Mouse (Mus musculus): Measurements from ENCODE around the gene Cst13. TPM values are rescaled to one million over a fixed set of nuclear protein-coding genes. Genes with fewer than 3 reads are reported as not detected.
"Not testable (repeated sequence)": the region's sequence is repeated elsewhere in the genome, so short reads cannot be mapped to it uniquely, and the experiment has no call there.

Gene Cst13
- polyA plus RNA-seq (2016; fragmentation: Nextera tagmentation; extraction: Ambion mirVana), result not detected in 2 replicates

- no peak within 1 kb of the TSS for H3K4me2 ChIP-seq
- H3K4me1 ChIP-seq, result peaks cover 5% of the 10 kb centered on the region; the same call in 1 of the 2 replicates
- H3K4me3 ChIP-seq (replicated peaks), result no peak within 1 kb of the TSS
- no peaks in the 10 kb centered on the region for H3K27me3 ChIP-seq
- H3K9me3 ChIP-seq, result no peaks in the 10 kb centered on the region
- no peak within 1 kb of the TSS for H3K27ac ChIP-seq
- no peaks in the 10 kb centered on the region for H3K36me3 ChIP-seq (replicated peaks)
- no peak for ATAC-seq (ENCODE audit: low FRiP score)
- H3K9ac ChIP-seq, result no peak within 1 kb of the TSS
Observed at GRCm38 (mm10) chr2:148819909-148820308, at the start of gene Cst13. Gene Cst13 (plus strand): TSS chr2:148820081.

GRCm38 (mm10) chr2:148771397-148771796 is 48.5 kb upstream of the Cst13 start, which contains the start of gene Cst11:
Gene Cst11 (minus strand): TSS chr2:148771497.
- not testable (repeated sequence) for H3K4me2 ChIP-seq; H3K4me3 ChIP-seq (replicated peaks); H3K27ac ChIP-seq; H3K4me1 ChIP-seq; H3K27me3 ChIP-seq; ATAC-seq (ENCODE audit: low FRiP score); H3K9ac ChIP-seq; H3K9me3 ChIP-seq; H3K36me3 ChIP-seq (replicated peaks)
- 79% methylated on average over 4 of the region's 4 CpGs for WGBS

GRCm38 (mm10) chr2:148781709-148782108 is 38.2 kb upstream of the Cst13 start, which contains the start of gene 8030411F24Rik:
Gene 8030411F24Rik (plus strand): TSS chr2:148782009.
- Histone ChIP-seq H3K27me3 (no peaks in the 10 kb centered on the region), H3K9ac (no peak within 1 kb of the TSS), H3K36me3 (replicated peaks) (no peaks in the 10 kb centered on the region), H3K4me1 (no peaks in the 10 kb centered on the region), H3K9me3 (no peaks in the 10 kb centered on the region), H3K4me3 (replicated peaks) (no peak within 1 kb of the TSS), H3K4me2 (no peak within 1 kb of the TSS), H3K27ac (no peak within 1 kb of the TSS)
- ATAC-seq (ENCODE audit: low FRiP score), result no peak
- 12% methylated on average over 1 of the region's 1 CpGs for WGBS

- 92% methylated on average over 6 of the region's 6 CpGs for WGBS
- ATAC-seq (ENCODE audit: low FRiP score), result no peak
- H3K9me3 ChIP-seq, result no peaks in the 10 kb centered on the region
- H3K27ac ChIP-seq, result no peak within 1 kb of the TSS
- no peak within 1 kb of the TSS for H3K4me2 ChIP-seq
- H3K27me3 ChIP-seq, result no peaks in the 10 kb centered on the region
- no peaks in the 10 kb centered on the region for H3K4me1 ChIP-seq
- no peak within 1 kb of the TSS for H3K4me3 ChIP-seq (replicated peaks)
- H3K36me3 ChIP-seq (replicated peaks), result no peaks in the 10 kb centered on the region
- H3K9ac ChIP-seq, result no peak within 1 kb of the TSS
Observed at GRCm38 (mm10) chr2:148789142-148789541, 30.7 kb upstream of the Cst13 start, which contains the start of gene Cst12. Gene Cst12 (plus strand): TSS chr2:148789361.

- Histone ChIP-seq H3K9ac (no peak within 1 kb of the TSS), H3K4me1 (no peaks in the 10 kb centered on the region), H3K9me3 (no peaks in the 10 kb centered on the region), H3K27me3 (no peaks in the 10 kb centered on the region), H3K36me3 (replicated peaks) (no peaks in the 10 kb centered on the region), H3K27ac (no peak within 1 kb of the TSS), H3K4me3 (replicated peaks) (no peak within 1 kb of the TSS), H3K4me2 (no peak within 1 kb of the TSS)
- no peak for ATAC-seq (ENCODE audit: low FRiP score)
- WGBS, result 89% methylated on average over 1 of the region's 1 CpGs
Observed at GRCm38 (mm10) chr2:148798485-148798884, 21.4 kb upstream of the Cst13 start, which contains the start of gene Cst8. Gene Cst8 (plus strand): TSS chr2:148798785.

- no peak overlapping the region for H3K9ac ChIP-seq
- H3K27me3 ChIP-seq, result no peaks in the 10 kb centered on the region
- H3K4me2 ChIP-seq, result no peak overlapping the region
- 80% methylated on average over 3 of the region's 3 CpGs for WGBS
- H3K4me1 ChIP-seq, result no peaks in the 10 kb centered on the region
- no peak overlapping the region for H3K27ac ChIP-seq
- H3K9me3 ChIP-seq, result no peaks in the 10 kb centered on the region
- no peak overlapping the region for H3K4me3 ChIP-seq (replicated peaks)
- ATAC-seq (ENCODE audit: low FRiP score), result no peak
- H3K36me3 ChIP-seq (replicated peaks), result no peaks in the 10 kb centered on the region
Observed at GRCm38 (mm10) chr2:148801491-148801921, 18.4 kb upstream of the Cst13 start.

- Histone ChIP-seq H3K4me1 (no peaks in the 10 kb centered on the region), H3K27me3 (no peaks in the 10 kb centered on the region), H3K4me3 (replicated peaks) (no peak overlapping the region), H3K27ac (no peak overlapping the region), H3K9ac (no peak overlapping the region), H3K9me3 (no peaks in the 10 kb centered on the region), H3K36me3 (replicated peaks) (no peaks in the 10 kb centered on the region), H3K4me2 (no peak overlapping the region)
- no peak for ATAC-seq (ENCODE audit: low FRiP score)
- WGBS, result 84% methylated on average over 6 of the region's 6 CpGs
Observed at GRCm38 (mm10) chr2:148806696-148807095, 13.2 kb upstream of the Cst13 start.

GRCm38 (mm10) chr2:148825986-148826385 is 6.1 kb downstream of the Cst13 start:
- H3K9ac ChIP-seq, result no peak overlapping the region
- no peak for ATAC-seq (ENCODE audit: low FRiP score)
- WGBS, result 52% methylated on average over 1 of the region's 1 CpGs

DNA sequence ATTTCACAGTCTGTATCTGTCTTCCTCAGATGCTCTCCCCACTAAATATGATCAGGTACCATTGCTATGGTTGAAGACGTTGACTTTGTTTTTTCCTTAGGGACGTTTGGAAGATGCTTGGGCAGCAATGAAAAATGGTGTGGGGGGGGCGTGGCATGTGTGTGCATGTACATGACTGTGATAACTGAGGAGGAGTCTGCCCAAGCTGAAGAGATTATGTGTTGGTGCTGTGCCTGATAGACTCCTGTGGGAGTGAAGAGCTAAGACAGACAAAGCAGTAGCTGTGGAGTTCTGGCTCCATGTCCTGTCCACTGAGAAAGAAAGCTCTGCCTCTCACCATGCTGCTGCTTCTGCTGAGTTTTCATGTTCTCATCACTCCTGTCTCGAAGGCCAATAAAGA is 15.0 kb downstream of the Cst13 start, which contains the start of gene Cst9:
Gene Cst9 (plus strand): TSS at position 236 of the 400 bp plus-strand sequence.
- no peaks in the 10 kb centered on the region for H3K9me3 ChIP-seq
- no peak within 1 kb of the TSS for H3K4me3 ChIP-seq (replicated peaks)
- WGBS, result 79% methylated on average over 4 of the region's 4 CpGs
- no peak within 1 kb of the TSS for H3K4me2 ChIP-seq
- H3K27ac ChIP-seq, result no peak within 1 kb of the TSS
- H3K9ac ChIP-seq, result no peak within 1 kb of the TSS
- ATAC-seq (ENCODE audit: low FRiP score), result no peak
- H3K4me1 ChIP-seq, result no peaks in the 10 kb centered on the region
- no peaks in the 10 kb centered on the region for H3K36me3 ChIP-seq (replicated peaks)
- no peaks in the 10 kb centered on the region for H3K27me3 ChIP-seq

More at GRCm38 (mm10) chr2:148825986-148826385, 6.1 kb downstream of the Cst13 start:
- no peaks in the 10 kb centered on the region for H3K36me3 ChIP-seq (replicated peaks)
- H3K27ac ChIP-seq, result no peak overlapping the region
- H3K27me3 ChIP-seq, result no peaks in the 10 kb centered on the region
- no peaks in the 10 kb centered on the region for H3K4me1 ChIP-seq
- no peaks in the 10 kb centered on the region for H3K9me3 ChIP-seq
- H3K4me3 ChIP-seq (replicated peaks), result no peak overlapping the region
- no peak overlapping the region for H3K4me2 ChIP-seq

DNA sequence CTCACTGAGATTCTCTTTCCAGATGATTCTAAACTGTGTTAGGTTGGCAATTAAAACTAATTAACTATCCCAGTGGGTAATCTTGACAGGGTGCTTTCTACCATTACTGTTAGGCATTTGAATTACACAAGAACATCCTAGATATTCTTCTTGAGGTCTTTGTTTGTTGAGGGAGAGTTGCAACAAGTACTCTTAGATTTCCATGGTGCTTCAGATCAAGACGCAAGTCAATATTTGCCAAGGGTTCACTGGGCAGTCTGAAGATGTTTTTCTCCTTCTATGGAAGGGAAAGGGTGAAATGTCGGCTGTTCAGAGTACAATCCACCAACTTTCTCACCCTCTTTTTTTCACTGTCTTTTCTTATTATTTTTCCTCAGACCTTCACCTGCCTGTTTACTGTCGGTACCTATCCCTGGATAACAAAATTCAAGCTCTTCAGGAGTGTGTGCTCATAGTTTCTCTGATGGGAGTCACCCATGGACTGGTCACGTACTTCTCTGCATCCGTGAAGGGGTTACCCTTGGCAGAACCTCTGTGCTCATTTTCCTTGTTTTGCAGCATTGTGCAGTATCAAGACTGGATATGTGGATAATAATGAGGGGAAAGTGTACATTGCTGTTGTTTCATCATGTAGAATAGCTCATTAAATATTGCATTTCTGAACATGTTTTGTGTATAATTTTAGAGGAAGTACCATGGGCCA is 18.3 kb downstream of the Cst13 start:
- H3K9me3 ChIP-seq, result no peaks in the 10 kb centered on the region
- WGBS, result 81% methylated on average over 5 of the region's 5 CpGs
- H3K36me3 ChIP-seq (replicated peaks), result no peaks in the 10 kb centered on the region
- no peak for ATAC-seq (ENCODE audit: low FRiP score)
- H3K4me1 ChIP-seq, result no peaks in the 10 kb centered on the region
- no peak overlapping the region for H3K9ac ChIP-seq
- no peak overlapping the region for H3K27ac ChIP-seq
- no peak overlapping the region for H3K4me3 ChIP-seq (replicated peaks)
- no peak overlapping the region for H3K4me2 ChIP-seq
- H3K27me3 ChIP-seq, result no peaks in the 10 kb centered on the region

DNA sequence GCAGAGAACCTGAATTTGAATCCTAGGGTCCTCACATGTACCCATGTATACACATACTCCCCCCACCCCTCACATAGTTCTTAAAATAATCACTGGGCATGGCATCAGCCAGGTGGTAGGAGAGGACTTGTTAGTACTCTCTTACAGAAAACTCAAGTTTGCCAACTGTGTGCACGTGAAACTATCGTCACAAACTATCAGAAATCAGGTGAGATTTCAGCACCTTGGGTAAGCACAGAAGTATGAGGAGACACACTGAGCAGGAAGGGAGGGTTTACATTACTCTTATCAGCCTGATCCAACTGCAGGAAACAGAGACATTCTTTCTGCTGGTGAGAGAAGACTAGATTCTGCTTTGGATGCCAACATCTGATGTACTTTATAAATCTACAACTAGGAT is 19.3 kb downstream of the Cst13 start:
- Histone ChIP-seq H3K9me3 (no peaks in the 10 kb centered on the region), H3K27ac (no peak overlapping the region), H3K27me3 (no peaks in the 10 kb centered on the region), H3K4me1 (no peaks in the 10 kb centered on the region), H3K9ac (no peak overlapping the region), H3K36me3 (replicated peaks) (no peaks in the 10 kb centered on the region), H3K4me2 (no peak overlapping the region), H3K4me3 (replicated peaks) (no peak overlapping the region)
- ATAC-seq (ENCODE audit: low FRiP score), result no peak
- WGBS, result 92% methylated on average over 2 of the region's 2 CpGs

DNA sequence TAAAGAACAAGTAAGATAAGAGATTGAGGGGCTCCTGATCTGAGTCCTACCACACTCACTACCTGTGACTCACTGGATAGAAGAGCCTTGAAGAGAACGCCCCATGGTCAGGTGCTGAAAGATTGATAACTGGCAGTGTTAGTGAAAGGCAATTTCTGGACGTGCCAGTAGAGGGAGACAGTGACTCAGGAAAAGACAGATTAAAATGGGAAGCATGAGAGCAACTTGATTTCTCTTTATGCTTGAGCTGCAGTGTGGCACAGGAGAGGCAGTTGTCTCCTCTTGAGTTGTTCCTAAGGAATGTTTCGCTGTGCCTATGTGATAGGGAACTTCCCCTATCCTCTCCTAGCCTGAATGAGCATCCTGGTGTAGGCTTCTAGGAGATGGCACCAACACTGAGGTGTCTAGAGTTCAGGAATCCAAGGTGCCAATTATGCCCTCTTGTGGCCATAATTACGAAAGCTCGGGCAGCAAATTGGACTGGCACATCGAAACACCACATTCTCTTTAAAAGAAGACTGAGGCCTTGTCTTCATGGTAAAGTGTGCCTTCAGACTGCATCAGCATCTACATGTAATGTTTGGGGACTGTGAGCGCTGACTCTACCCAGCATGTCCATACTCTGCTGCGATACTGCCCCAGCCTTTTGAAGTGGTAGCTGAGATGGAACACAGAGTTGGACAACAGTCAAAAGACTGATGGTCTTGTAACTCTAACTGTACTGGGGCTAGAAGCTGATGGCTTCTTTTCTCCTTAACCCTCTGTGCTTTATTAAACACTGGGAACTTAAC is 31.4 kb downstream of the Cst13 start:
- no peaks in the 10 kb centered on the region for H3K9me3 ChIP-seq
- no peak overlapping the region for H3K9ac ChIP-seq
- 44% methylated on average over 8 of the region's 8 CpGs for WGBS
- no peaks in the 10 kb centered on the region for H3K27me3 ChIP-seq
- H3K4me3 ChIP-seq (replicated peaks), result no peak overlapping the region
- H3K27ac ChIP-seq, result no peak overlapping the region
- ATAC-seq (ENCODE audit: low FRiP score), result peak; percentile 80
- no peaks in the 10 kb centered on the region for H3K4me1 ChIP-seq
- no peak overlapping the region for H3K4me2 ChIP-seq
- no peaks in the 10 kb centered on the region for H3K36me3 ChIP-seq (replicated peaks)

Data from forebrain, embryonic 12.5 days (tissue).